Mouse (Mus musculus): Measurements from ENCODE around the gene Gm20388.
"Not testable (repeated sequence)": the region's sequence is repeated elsewhere in the genome, so short reads cannot be mapped to it uniquely, and the experiment has no call there.

The Gm20388 gene

DNA sequence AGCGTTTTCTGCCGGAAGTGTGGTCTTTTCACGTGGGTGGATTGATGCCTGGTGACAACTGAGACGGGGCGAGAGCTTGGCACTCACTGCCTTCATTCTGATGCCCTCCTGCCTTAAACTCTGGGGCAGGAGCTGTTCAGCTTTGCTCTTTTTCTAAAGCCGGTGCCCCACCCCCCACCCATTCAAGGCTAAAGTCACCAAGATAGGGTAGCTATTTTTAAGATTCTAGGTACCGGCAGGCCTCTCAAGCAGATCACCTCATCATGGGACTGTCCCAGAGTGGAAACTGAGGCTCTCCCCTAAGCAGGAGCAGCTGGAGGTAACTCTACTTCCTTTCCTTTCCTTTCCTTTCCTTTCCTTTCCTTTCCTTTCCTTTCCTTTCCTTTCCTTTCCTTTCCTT, 4260.0 kb downstream of the Gm20388 start:
- no peak for DNase-seq (ENCODE audit: low spot score in 2 of 2)

GRCm38 (mm10) chr8:124171557-124172528, 4261.2 kb downstream of the Gm20388 start:
- no peak for DNase-seq (ENCODE audit: low spot score in 2 of 2)

GRCm38 (mm10) chr8:124173688-124174087, 4263.0 kb downstream of the Gm20388 start:
- DNase-seq (ENCODE audit: low spot score in 2 of 2), result no peak

DNA sequence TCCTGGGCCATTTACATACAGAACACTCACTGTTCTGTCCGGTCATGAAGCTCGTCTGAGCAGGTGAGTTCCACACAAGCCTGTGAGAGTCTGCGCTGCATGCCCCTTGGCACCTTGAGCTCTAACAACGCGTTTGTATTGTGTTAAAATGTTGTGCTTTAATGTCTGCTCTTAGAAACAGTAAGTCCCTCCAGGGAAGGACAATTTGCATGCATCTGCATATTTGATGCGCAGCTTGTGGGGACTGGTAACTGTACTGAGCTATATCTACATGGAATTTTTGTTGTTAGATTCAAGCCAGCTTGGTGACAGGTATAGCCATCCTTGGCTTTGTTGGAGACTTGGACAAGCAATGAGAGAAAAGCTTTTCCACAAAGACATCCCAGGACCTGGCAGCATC, 4265.5 kb downstream of the Gm20388 start:
- no peak for DNase-seq (ENCODE audit: low spot score in 2 of 2)

DNA sequence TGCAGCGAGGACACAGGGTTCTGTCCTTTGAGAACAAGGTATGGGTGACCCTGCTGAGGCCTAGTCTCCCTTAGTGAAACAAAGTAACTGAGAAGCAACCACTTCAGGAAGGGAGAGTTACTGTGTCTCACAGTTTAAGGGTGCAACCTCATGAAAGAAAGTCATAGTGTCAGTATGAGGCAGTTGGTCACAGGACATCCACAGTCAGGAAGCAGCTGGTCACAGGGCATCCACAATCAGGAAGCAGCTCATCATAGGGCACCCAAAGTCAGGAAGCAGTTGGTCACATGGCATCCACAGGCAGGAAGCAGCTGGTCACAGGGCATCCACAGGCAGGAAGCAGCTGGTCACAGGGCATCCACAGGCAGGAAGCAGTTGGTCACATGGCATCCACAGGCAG, 4266.5 kb downstream of the Gm20388 start:
- DNase-seq (ENCODE audit: low spot score in 2 of 2), result not testable (repeated sequence)

- no peak for DNase-seq (ENCODE audit: low spot score in 2 of 2)
These were observed 4270.2 kb downstream of the Gm20388 start for GRCm38 (mm10) chr8:124180681-124181445.

DNA sequence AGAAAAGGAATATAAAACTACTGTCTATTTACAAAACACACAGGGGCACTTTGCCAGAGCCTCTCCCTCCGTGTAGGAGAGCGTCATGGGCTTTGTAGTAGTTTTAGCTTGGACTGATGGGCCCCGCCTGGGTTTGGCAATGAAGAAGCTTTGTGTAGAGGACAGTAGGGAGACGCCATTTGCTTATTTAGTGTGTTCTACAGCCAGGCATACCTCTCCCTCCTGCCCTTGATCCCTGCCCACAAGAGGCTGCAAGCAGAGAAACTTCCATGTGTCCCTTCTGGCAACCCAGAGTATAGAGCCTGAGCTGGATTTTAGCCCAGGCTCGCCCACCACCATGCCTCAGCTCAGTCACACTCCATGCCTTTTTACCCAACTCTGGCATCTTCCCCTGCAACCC, 4271.1 kb downstream of the Gm20388 start:
- no peak for DNase-seq (ENCODE audit: low spot score in 2 of 2)

DNA sequence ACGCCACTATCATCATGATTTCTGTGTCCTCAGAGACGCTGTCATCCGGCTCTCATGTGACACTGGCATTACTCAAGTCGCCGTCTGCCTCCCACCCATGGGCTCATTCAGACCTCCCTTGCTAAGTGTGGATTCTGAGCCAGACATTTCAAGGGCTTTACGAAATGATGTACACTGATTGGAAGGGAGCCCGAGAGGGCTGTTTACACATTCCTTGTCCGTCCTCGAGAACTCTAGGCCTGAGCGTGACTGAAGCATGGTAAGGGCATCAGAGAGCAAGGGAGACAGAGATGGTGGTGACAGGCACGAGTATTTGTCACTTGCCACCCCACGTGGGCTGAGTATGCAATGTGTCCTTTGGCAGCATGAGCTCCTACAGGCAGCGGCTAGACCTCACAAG, 4271.6 kb downstream of the Gm20388 start:
- no peak for DNase-seq (ENCODE audit: low spot score in 2 of 2)

- DNase-seq (ENCODE audit: low spot score in 2 of 2), result no peak
These were observed 4273.4 kb downstream of the Gm20388 start for GRCm38 (mm10) chr8:124184078-124184477.

GRCm38 (mm10) chr8:124184507-124184906, 4273.9 kb downstream of the Gm20388 start:
- no peak for DNase-seq (ENCODE audit: low spot score in 2 of 2)

DNA sequence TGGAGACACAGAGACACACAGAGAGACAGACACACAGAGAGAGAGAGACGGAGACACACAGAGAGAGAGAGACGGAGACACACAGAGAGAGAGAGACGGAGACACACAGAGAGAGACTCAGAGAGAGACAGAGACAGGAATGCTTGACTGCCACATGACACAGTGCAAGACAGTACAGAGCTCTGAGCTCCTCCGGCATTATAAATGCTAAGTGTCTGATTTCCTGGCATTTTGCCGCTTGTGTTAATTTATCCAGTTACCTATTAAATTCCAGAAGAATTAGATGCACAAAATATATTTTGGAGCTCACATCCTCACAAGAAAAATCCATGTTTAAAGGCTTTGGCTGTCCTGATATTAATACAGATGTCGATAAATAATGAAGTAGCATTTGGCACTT, 4274.4 kb downstream of the Gm20388 start:
- no peak for DNase-seq (ENCODE audit: low spot score in 2 of 2)

- no peak for DNase-seq (ENCODE audit: low spot score in 2 of 2)
These were observed 4279.7 kb downstream of the Gm20388 start for GRCm38 (mm10) chr8:124190388-124190787.

DNA sequence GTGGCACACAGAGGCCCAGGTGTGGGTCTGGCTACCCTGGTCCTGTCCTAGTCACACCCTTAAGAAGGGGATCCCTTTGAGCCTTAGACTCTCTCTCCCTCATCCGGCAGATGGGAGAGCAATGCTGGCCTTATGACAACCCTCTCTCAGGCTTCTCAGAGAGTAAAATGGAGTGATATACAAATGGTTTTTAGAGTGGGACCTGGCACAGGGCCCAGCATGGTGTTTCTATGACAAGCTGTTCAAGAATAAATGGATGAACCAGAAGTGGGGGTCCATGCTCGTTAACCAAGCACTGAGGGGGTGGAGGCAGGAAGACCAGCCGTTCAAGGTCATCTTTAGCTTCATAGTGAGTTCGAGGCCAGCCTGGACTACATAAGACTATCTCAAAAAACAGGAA, 4281.6 kb downstream of the Gm20388 start:
- DNase-seq (ENCODE audit: low spot score in 2 of 2), result no peak

GRCm38 (mm10) chr8:124192976-124193375, 4282.3 kb downstream of the Gm20388 start:
- no peak for DNase-seq (ENCODE audit: low spot score in 2 of 2)

GRCm38 (mm10) chr8:124193992-124194391, 4283.4 kb downstream of the Gm20388 start:
- no peak for DNase-seq (ENCODE audit: low spot score in 2 of 2)

GRCm38 (mm10) chr8:124196195-124196594, 4285.6 kb downstream of the Gm20388 start:
- DNase-seq (ENCODE audit: low spot score in 2 of 2), result no peak

GRCm38 (mm10) chr8:124196797-124197196, 4286.2 kb downstream of the Gm20388 start:
- DNase-seq (ENCODE audit: low spot score in 2 of 2), result no peak

DNA sequence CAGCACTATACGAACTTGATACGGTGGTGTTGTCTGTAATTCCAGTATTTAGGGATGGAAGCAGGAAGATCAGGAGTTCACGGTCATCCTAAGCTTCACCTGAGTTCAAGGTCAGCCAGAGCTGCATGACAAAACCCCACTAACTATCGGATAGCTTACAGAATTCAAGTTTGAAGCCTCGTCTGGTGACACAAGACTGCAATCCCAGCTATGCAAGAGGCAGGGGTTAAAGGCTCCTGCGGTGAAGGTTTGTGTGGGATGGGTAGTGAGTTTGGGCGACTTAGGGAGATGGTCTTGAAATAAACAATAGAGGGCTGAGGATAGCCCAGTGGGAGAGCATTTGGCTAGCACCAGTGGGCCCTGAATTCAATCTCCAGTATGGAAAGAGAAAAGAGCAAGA, 4287.6 kb downstream of the Gm20388 start:
- DNase-seq (ENCODE audit: low spot score in 2 of 2), result no peak

DNA sequence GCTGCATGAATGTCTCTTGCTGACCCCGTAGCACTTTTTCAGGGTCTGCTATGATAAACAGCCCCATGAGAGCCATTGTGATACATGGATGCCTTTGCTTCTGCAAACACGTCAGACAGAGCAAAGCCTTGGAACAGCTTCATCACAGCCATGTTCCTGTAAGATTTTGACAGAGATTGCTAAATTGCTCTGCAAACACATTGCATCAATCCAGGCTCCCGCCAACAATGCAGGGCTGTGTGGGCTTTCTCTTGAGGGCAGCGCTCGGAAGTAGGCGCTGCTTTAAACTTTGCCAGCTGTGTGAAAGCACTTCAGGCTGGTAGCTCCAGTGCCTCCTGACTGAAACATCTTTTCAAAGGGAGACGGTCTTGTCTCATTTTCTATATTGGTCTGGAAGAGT, 4289.8 kb downstream of the Gm20388 start:
- DNase-seq (ENCODE audit: low spot score in 2 of 2), result no peak

- DNase-seq (ENCODE audit: low spot score in 2 of 2), result no peak
These were observed 4291.1 kb downstream of the Gm20388 start for GRCm38 (mm10) chr8:124201706-124202105.

GRCm38 (mm10) chr8:124202895-124203294, 4292.3 kb downstream of the Gm20388 start:
- DNase-seq (ENCODE audit: low spot score in 2 of 2), result no peak

- DNase-seq (ENCODE audit: low spot score in 2 of 2), result no peak
These were observed 4293.5 kb downstream of the Gm20388 start for GRCm38 (mm10) chr8:124204001-124204601.

All from frontal cortex, postnatal 25 days (tissue).